Mouse (Mus musculus) G1E-ER4 (cell line): ENCODE data around the gene Med28. TPM values are rescaled to one million over a fixed set of nuclear protein-coding genes. Genes with fewer than 3 reads are reported as not detected.

Experiments used
- GATA1 ChIP-seq: IDR thresholded peaks from one replicate; pipeline ENCODE4 v1.8.0; 2012; ENCODE audit warnings: low read length, inconsistent platforms
- polyA plus RNA-seq: library from polyadenylated mRNA; stranded (reverse); fragments of >175 nt; gene quantifications from 2 replicates; pipeline ENCODE4 v1.2.3, GENCODE M21; 2012

Med28 gene
- polyA plus RNA-seq, 1 experiment = 58.6 TPM

DNA sequence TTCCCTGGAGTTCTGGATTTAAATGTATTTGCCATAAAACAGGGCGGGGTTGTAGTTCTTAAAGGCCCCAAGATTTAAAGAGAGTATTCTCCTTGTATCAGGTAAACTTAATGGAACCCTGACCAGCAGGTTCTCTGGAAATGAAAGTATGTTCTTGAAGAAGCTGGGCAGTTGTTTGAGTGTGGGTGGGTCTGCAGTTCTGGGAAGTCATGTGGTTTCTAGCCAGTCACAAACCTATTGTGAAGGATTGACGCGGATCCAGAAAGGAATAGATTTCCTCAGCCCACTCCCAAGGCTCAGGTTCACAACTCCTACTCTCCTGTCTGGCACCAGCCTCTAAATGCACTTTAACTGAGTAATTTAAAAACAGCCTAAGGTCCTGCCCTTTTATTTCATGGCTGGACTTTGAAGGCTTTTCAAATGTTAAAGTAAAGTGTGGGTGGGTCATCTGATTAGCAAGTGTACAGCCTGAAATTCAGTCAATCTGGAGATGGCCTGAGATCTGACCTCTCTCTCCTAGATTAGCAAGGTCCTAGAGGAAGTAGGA lies 24.5 kb upstream of the Med28 start:
- TF ChIP-seq GATA1 = no peak

DNA sequence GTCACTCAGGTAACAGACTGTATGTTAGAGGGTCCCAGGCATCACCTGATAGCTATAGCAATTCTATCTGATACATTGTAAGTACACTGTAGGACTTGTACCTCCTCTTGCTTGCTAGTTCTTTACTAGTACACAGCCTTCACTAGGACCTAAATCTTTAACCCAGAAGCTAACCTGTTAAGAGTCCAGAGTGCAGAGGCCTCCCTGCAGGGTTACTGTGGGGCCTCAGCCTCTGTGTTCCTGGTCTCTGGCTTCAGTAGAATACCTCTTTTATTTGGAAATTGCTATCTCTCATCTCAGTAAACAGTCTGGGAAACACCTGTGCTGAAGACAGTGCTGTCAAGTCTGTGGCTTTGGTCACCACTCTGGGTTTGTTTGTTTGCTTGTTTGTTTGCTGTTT lies 24.0 kb upstream of the Med28 start:
- TF ChIP-seq GATA1 = no peak

DNA sequence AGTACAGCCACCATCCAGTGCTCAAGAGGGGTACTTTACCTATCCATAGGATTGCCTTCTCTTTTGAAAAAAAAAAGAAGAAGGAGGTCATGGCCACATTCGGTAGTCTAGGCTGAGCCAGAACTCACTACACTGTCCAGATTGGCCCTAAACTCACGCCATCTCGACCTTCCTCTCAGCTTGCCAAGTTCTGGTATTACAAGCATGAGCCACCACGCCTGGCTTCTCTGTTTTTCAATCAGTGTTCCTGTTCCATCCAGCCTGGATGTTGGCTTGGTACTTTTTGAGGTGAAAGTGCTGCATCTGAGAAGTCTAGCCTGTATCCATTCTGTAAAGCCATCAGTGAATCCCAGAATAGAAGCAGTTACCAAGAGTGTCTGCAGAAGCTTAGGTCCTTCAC lies 23.6 kb upstream of the Med28 start:
- no peak for TF ChIP-seq GATA1

DNA sequence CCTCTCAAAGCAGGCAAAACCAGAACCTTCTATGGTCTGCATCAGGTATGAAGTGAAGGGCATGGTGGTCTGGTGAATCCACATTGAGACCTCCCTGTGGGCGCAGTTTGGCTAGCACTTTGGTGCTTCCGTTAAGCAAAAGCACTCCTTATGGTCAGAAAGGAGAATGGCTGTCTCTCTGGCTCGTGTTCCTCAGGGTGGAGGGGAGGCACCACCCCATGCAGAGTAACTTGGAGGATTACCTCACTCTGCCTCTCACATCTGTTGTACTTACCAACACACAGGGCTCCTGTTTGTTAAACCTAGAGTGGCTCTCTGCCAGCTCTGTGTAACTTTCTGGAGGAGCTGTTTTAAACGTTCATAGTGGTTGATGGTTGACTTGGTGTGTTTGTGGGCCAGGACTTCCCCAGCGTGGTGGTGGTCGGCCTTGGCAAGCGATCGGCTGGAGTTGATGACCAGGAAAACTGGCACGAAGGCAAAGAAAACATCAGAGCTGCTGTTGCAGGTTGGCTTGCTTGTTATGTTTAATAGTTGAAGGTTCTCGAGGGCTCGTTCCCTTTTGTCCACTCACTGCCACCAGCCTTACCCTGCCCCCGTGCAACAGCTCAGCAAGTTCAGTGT lies 23.0 kb upstream of the Med28 start:
- no peak for TF ChIP-seq GATA1

DNA sequence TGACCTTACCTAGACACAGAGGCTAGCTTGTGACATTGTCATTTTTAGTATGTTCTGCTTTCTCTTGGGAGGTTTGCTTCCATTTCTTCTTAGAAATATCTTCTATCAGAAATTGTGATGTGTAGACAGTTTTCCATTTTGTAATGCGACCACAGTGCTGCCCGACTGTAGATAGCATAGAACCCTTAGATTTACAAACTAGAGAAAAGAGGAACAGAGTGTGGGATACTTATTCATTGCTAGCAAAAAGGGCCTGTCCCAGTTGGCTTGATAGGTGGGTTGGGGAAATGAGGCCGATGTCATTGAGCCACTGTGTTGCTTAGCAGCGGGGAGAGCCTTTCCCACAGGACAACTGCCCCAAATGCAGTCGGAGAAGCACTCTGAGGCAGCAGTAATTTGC lies 22.5 kb upstream of the Med28 start:
- no peak for TF ChIP-seq GATA1

DNA sequence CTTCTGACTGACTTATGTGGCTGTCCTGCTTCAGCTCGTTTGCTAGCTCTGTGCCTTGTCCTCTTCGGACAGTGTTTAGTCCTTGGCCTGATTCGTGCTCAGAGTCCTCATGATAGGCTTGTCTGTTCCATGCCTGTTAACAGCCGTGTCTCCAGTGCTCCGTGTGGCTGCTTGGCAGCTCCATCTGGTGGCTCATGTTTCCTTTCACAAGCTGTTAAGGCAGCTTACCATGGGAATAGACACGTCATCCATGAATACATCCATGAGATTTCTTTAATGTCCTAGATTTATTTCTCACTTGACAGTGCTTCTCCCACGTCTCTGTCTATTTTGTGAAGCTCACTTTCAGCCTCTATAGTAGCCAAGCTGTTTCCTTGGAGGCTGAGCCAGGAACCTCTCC lies 10.0 kb upstream of the Med28 start:
- no peak for TF ChIP-seq GATA1

DNA sequence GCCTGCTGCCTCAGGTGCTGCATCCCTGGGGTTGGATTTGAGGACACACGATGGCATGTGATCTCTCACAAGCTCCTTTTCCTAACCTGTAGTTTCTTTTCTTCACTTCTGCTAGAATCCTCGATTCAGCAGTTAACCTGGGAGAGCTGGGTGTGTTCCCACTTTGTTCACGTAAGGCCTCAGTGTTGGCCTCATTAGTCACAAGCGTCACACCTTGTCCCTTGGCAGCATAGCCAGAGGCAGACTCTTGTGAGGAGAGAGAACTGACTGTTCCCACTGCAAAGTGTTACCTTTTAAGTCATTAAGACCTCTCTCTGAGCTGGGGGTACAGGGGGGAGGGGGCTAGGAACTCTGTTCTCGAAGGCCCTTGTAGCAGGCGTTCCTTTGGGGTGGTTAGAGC lies 7.1 kb upstream of the Med28 start:
- no peak for TF ChIP-seq GATA1

DNA sequence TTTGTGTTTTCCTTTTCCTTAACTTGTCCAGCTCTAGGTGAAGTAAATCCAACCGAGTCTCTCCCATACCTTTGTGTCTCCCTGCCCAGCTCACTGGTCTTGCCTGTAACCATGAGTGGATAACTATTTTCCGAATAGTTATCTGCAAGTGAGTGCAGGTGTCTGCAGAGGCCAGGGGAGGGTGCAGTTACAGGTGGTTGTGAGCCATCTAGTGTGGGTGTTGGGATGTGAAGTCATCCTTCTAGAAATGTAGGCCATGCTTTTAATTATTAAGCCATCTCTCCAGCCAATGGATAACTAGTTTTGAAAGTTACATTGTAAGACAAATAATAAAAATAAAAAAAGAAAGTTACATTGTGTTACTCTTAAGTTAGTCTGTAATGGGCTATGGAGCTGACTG lies 6.5 kb upstream of the Med28 start:
- no peak for TF ChIP-seq GATA1

DNA sequence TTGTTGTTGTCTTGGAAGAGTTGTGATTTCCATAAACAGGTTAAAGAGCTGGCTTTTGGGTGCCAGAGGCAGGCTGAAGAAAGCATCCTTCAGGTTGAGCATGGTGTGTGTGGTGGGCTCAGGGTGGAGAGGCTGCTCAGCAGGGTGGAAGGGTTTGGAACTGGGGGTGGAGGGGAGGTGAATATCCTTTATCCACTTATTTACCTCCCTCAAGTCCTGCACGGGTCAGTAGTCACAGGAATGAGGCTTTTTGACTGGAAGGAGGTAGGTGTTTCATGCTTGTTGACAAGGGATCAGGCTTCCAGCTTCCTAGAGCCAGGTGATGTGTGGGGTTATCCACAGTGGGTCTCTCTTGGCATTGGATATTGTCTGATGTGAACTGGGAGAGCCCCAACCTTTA lies 5.4 kb upstream of the Med28 start:
- no peak for TF ChIP-seq GATA1

DNA sequence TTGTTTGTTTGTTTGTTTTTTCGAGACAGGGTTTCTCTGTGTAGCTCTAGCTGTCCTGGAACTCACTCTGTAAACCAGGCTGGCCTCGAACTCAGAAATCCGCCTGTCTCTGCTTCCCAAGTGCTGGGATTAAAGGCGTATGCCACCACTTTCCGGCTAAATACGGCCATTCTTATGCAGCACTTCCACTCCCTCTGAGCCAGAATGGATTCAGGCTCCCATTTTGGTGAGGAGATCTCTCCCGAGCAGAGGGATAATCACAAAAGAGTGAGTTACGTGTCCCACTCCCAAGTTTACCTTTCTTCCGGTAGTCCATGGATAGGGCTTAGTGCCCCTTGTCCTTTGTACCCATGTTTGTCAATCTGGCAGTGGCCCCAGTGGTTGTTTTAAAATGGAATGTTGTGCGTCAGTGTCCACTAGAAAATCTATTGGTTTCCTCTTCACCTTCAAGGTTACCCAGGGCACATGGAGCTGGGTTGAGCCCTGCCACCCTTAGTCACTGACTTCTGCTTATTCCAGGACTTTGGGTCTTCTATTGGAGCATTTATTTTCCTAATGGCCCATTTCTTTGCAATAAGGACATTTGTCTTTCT lies 4.8 kb upstream of the Med28 start:
- TF ChIP-seq GATA1 = no peak

DNA sequence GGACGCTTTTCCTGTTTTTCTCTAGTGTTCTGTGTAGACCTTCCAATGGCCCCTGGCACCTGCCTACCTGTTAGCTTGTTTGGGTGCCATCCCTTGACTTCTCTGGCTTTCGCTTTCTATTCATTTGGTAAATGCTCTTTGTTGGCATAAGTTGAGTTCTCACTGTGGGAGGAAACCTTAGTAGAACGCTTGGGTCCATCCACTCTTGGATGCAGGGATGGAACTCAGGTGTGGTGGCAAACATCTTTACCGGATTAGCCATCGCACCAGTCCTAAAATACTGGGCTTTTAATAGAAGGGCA lies 731 bp downstream of the Med28 start:
- no peak for TF ChIP-seq GATA1

DNA sequence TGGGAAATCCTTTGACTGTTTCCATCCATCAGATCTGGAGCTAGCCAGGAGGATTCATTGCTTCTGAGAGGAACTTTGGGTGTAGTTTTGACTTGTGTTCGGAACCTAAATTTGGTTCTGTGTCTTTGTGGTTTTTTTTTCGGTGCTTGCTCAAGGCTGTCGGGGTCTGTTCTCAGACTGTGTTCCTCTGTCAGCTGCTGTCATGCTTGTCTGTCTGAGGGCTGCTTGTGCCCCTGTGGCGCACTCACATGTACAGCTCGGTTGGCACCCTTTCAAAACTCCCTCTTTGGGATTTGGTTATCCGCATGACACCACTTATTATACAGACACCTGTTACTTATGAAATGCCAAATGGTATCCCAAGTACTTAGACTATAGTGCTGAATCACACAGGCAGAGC lies 1.6 kb downstream of the Med28 start:
- TF ChIP-seq GATA1 = no peak

DNA sequence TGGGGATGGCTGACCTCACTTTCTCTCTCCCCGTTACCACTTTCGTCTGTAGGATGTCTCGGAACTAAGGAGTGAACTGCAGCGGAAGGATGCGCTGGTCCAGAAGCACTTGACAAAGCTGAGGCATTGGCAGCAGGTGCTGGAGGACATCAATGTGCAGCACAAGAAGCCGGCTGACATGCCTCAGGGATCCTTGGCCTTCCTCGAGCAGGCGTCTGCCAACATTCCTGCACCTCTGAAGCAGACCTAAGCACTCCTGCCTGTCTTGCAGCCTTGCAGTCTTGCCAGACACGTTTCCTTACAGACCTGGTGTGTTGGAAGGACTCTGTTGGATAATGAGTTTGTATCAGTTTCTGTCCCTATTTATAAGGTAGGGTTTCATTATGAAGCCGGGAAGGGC lies 5.1 kb downstream of the Med28 start:
- no peak for TF ChIP-seq GATA1

DNA sequence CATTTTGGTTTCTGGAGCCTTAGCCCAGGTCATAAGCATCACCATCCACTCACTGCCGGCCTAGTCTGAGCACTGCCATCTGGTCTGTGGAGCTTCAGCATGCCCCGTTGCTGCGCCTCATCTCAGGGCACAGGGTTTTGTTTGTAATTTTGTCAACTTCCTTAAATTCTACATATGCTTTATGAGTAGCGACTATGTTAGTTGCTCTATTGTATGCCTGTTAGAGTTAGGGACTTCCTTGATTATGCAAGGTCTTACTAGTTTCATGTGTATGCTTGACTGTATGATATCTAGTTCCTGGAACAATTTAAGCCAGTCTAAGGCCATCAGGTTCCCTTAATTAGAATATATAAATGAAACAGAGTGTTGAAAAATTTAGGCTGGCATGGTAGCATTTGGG lies 6.3 kb downstream of the Med28 start:
- TF ChIP-seq GATA1 = no peak

DNA sequence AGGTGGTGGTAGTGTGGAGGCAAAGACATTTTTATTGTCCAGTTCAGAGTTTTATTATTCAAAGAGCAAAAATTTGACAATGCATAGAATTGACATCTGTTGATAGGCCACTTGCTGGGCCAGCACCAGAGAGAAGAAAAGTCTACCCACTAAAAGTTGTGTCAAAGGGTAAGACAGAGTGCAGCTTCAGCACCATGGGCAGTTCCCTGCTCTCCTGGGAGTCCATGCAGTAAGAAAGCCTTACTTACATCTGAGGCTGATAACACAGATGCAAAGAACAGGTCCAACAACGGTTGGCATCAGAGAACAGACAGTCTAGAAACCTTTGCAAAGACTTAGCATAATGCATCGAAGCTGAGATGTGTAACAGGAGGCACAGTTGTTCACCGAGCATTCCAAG lies 9.7 kb downstream of the Med28 start:
- TF ChIP-seq GATA1 = no peak

DNA sequence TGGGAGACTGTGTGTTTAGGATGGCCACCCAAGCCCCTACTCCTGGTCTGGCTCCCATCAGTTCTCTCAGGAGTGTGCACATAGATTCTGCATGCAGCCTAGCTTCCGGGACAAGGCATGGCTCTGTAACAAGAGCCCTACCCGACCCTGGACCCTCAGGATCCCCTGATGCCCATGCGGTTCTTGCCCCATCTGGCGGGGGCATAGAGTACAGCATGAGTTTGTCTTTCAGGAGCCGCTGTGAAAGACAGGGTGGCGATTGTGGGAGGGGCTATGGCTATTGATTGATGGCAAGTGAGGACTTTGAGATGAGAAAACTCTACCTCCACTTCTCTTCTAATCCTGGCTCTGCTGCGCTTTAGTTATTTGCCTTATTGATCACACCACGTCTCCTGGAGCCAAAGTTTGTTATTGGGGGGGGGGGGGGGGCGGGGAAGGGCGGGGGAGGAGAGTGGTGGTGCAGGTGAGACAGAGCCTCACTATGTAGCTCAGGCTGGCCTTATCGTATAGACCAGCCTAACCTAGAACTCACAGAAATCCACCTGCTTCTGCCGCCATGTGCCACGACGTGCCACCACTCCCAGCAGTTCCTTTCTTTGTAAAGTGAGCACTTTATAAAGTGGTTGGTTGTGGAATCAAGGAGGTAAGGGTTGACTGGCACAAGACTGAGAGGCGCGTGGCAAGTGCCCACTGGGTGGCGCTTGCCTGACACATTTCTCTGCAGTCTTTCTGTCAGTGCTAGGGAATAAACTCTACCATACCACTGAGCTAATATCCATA lies 14.5 kb downstream of the Med28 start:
- TF ChIP-seq GATA1 = no peak

DNA sequence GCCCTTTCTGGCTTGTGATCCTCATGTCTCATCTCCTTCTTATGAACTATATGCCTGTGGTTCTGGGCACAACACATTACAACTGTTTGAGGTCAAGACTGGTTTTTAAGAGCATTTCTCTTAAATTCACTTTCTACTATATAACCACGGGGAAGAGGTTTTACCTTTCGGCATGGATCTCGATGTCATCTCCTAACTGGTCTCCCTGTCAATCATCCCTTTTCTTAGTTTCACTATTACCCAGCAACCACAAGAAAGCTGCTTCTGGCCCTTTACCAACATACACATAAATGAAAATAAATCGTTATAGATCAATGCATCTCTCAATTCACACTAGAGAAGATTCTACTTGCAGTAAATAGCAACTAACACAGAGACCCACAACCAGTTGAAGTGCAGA lies 15.1 kb downstream of the Med28 start:
- TF ChIP-seq GATA1 = no peak
